In the genomic region with DNA sequence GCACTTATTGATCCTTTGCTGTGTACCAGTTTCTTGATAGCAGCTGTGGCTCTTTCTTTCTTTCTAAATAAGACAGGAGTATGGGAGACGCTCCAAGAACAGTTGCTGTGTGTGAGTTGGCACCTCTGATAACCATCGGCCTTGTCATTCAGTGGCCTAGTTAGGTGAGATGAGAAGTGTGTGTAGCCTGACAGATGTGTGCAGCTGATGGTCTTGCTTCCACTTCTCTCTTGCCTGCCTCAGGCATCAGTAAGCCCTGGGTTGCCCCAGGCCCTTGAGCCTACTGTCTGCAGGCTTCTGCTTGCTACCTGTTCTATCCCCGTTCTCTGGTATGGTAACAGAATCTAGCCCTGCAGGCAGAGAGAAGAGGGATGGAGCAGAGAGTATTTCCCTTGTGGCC, we compare ENCODE assay signal across 21 mouse cellular contexts. TPM values are rescaled to one million over a fixed set of nuclear protein-coding genes. Genes with fewer than 3 reads are reported as not detected.
DNase-seq lines count a peak whose midpoint lies in the region; ATAC-seq and TF ChIP-seq lines count a peak whose summit lies in the region.
"Had no signal": no experiment of that assay in that cellular context is flagged by ENCODE, and none has a peak within 500 bp of the region (broad histone marks: within the 10 kb centered on the region; RNA-seq: fewer than 3 reads in every experiment).

No protein-coding gene starts in this region.

- intact Hi-C loops in gastrocnemius, adult 2 months (cut with DNase I), result no loop called here

- peak overlapping the region; percentile 74 for H3K27ac ChIP-seq in gastrocnemius, adult 2 months
- H3K27ac ChIP-seq in lung, embryonic 15.5 days, result peak overlapping the region; percentile 87
- peak overlapping the region; percentile 80 for H3K27ac ChIP-seq in embryonic facial prominence, embryonic 15.5 days (replicated peaks)
- no peak overlapping the region for H3K27ac ChIP-seq in hindbrain, embryonic 16.5 days (ENCODE audit: low read depth, low read length)

- no peak for DNase-seq in gastrocnemius, adult 2 months
- DNase-seq in gastrocnemius, adult 18-20 months (ENCODE audit: low spot score), result no peak
- DNase-seq in lung, adult 18-20 months, result no peak
- DNase-seq in lung, postnatal 36 days, result peak; percentile 59
- DNase-seq in cerebellum, adult 11-12 months, result no peak
- DNase-seq: adrenal gland, postnatal 10 days; cerebellum, adult 9-11 months; gastrocnemius, postnatal 10 days; heart, adult 18-20 months; kidney, adult 9 months; kidney, postnatal 4 days; layer of hippocampus, adult 9-11 months; liver; thymus, postnatal 36 days had no signal

- no peak overlapping the region for H3K4me2 ChIP-seq in lung, embryonic 15.5 days
- no peak overlapping the region for H3K4me2 ChIP-seq in embryonic facial prominence, embryonic 15.5 days (replicated peaks)
- no peak overlapping the region for H3K4me2 ChIP-seq in hindbrain, embryonic 16.5 days (ENCODE audit: low read length)
- H3K4me2 ChIP-seq: hindbrain, embryonic 13.5 days had no signal

- peaks cover 25% of the 10 kb centered on the region for H3K36me3 ChIP-seq in lung, embryonic 15.5 days
- peaks cover 33% of the 10 kb centered on the region for H3K36me3 ChIP-seq in embryonic facial prominence, embryonic 15.5 days
- H3K36me3 ChIP-seq in hindbrain, embryonic 16.5 days (ENCODE audit: control insufficient read depth, insufficient read depth, low read length), result peaks cover 10% of the 10 kb centered on the region; the same call in 1 of the 2 replicates

- no peak for ATAC-seq in lung, embryonic 15.5 days (ENCODE audit: borderline replicate concordance, extremely low read depth, low FRiP score, low TSS enrichment)
- no peak for ATAC-seq in embryonic facial prominence, embryonic 15.5 days (ENCODE audit: insufficient number of reproducible peaks, low FRiP score, low TSS enrichment, low read depth)
- no peak for ATAC-seq in hindbrain, embryonic 16.5 days
- ATAC-seq: activated CD4-positive, CD25-positive, alpha-beta regulatory T cell, adult 4 months; CD4-positive, CD25-positive, alpha-beta regulatory T cell, adult 4 months had no signal

- H3K27me3 ChIP-seq in lung, embryonic 15.5 days, result no peaks in the 10 kb centered on the region
- no peaks in the 10 kb centered on the region for H3K27me3 ChIP-seq in embryonic facial prominence, embryonic 15.5 days
- no peaks in the 10 kb centered on the region for H3K27me3 ChIP-seq in hindbrain, embryonic 16.5 days (replicated peaks; ENCODE audit: control insufficient read depth, insufficient read depth, low read length)
- H3K27me3 ChIP-seq: hindbrain, embryonic 13.5 days; megakaryocyte, embryonic 14.5 days had no signal

- WGBS in lung, embryonic 15.5 days, result 63% methylated on average over 3 of the region's 3 CpGs
- WGBS in embryonic facial prominence, embryonic 15.5 days, result 70% methylated on average over 3 of the region's 3 CpGs
- 92% methylated on average over 3 of the region's 3 CpGs for WGBS in hindbrain, embryonic 16.5 days

- H3K9ac ChIP-seq in lung, embryonic 15.5 days, result no peak overlapping the region
- H3K9ac ChIP-seq in embryonic facial prominence, embryonic 15.5 days, result no peak overlapping the region
- H3K9ac ChIP-seq in hindbrain, embryonic 16.5 days (ENCODE audit: low read depth, low read length), result no peak overlapping the region
- H3K9ac ChIP-seq: hindbrain, embryonic 13.5 days had no signal

- TF ChIP-seq CTCF in gastrocnemius, adult 2 months (IDR thresholded peaks at IDR 0.05), result no peak

- no peak overlapping the region for H3K4me3 ChIP-seq in gastrocnemius, adult 2 months
- H3K4me3 ChIP-seq in lung, embryonic 15.5 days, result no peak overlapping the region
- no peak overlapping the region for H3K4me3 ChIP-seq in embryonic facial prominence, embryonic 15.5 days (replicated peaks)
- H3K4me3 ChIP-seq in hindbrain, embryonic 16.5 days (ENCODE audit: low read length), result no peak overlapping the region
- H3K4me3 ChIP-seq: hindbrain, embryonic 13.5 days; megakaryocyte, embryonic 14.5 days had no signal

- H3K9me3 ChIP-seq in lung, embryonic 15.5 days, result no peaks in the 10 kb centered on the region
- no peaks in the 10 kb centered on the region for H3K9me3 ChIP-seq in embryonic facial prominence, embryonic 15.5 days (replicated peaks)
- no peaks in the 10 kb centered on the region for H3K9me3 ChIP-seq in hindbrain, embryonic 16.5 days (ENCODE audit: control insufficient read depth, low read length)
- H3K9me3 ChIP-seq: hindbrain, embryonic 13.5 days; megakaryocyte, embryonic 14.5 days had no signal

- H3K4me1 ChIP-seq in lung, embryonic 15.5 days, result peaks cover 60% of the 10 kb centered on the region
- peaks cover 44% of the 10 kb centered on the region for H3K4me1 ChIP-seq in embryonic facial prominence, embryonic 15.5 days
- H3K4me1 ChIP-seq in hindbrain, embryonic 16.5 days (ENCODE audit: control insufficient read depth, insufficient read depth, low read depth, low read length), result peaks cover under 1% of the 10 kb centered on the region; the same call in 1 of the 2 replicates

RNA-seq across cellular contexts. Expression of a gene that starts 6.1 kb away (rescaled TPM):
- total RNA-seq in gastrocnemius, adult 2 months (2021), result 100 to 1,000 TPM in 1 of 2 experiments, 10 to 100 TPM in 1; 84.2 to 104 TPM
- total RNA-seq in gastrocnemius, adult 18-20 months (2021), result 10 to 100 TPM; 86.2 to 99.1 TPM
- polyA plus RNA-seq in lung, embryonic 15.5 days (2015; fragmentation: Nextera tagmentation; extraction: Ambion mirVana), result 143 TPM in 2 replicates
- 124 and 134 TPM in 2 replicates for polyA plus RNA-seq in embryonic facial prominence, embryonic 15.5 days (2015; fragmentation: Nextera tagmentation; extraction: Ambion mirVana)
- 152 and 163 TPM in 2 replicates for polyA plus RNA-seq in hindbrain, embryonic 16.5 days (2015; fragmentation: Nextera tagmentation; extraction: Ambion mirVana)

RNA-seq across cellular contexts. Expression of a gene that starts 27.1 kb away (rescaled TPM):
- total RNA-seq in gastrocnemius, adult 2 months (2021), result under 1 TPM; 0.47 to 0.61 TPM
- total RNA-seq in gastrocnemius, adult 18-20 months (2021), result under 1 TPM; 0.47 to 0.57 TPM
- polyA plus RNA-seq in lung, embryonic 15.5 days (2015; fragmentation: Nextera tagmentation; extraction: Ambion mirVana), result 17.0 and 19.4 TPM in 2 replicates
- 22.7 and 37.1 TPM in 2 replicates for polyA plus RNA-seq in embryonic facial prominence, embryonic 15.5 days (2015; fragmentation: Nextera tagmentation; extraction: Ambion mirVana)
- polyA plus RNA-seq in hindbrain, embryonic 16.5 days (2015; fragmentation: Nextera tagmentation; extraction: Ambion mirVana), result 54.8 and 62.7 TPM in 2 replicates

RNA-seq across cellular contexts. Expression of a gene that starts 36.5 kb away (rescaled TPM):
- total RNA-seq in gastrocnemius, adult 2 months (2021), result 10 to 100 TPM; 20.8 to 25.1 TPM
- 10 to 100 TPM; 16.6 to 19.3 TPM for total RNA-seq in gastrocnemius, adult 18-20 months (2021)
- 50.3 and 51.8 TPM in 2 replicates for polyA plus RNA-seq in lung, embryonic 15.5 days (2015; fragmentation: Nextera tagmentation; extraction: Ambion mirVana)
- 31.8 and 35.1 TPM in 2 replicates for polyA plus RNA-seq in embryonic facial prominence, embryonic 15.5 days (2015; fragmentation: Nextera tagmentation; extraction: Ambion mirVana)
- 22.1 and 23.0 TPM in 2 replicates for polyA plus RNA-seq in hindbrain, embryonic 16.5 days (2015; fragmentation: Nextera tagmentation; extraction: Ambion mirVana)

RNA-seq across cellular contexts. Expression of a gene that starts 44.0 kb away (rescaled TPM):
- total RNA-seq in gastrocnemius, adult 2 months (2021), result 10 to 100 TPM; 52.7 to 55.2 TPM
- total RNA-seq in gastrocnemius, adult 18-20 months (2021), result 10 to 100 TPM; 41.0 to 41.4 TPM
- 40.5 and 50.9 TPM in 2 replicates for polyA plus RNA-seq in lung, embryonic 15.5 days (2015; fragmentation: Nextera tagmentation; extraction: Ambion mirVana)
- polyA plus RNA-seq in embryonic facial prominence, embryonic 15.5 days (2015; fragmentation: Nextera tagmentation; extraction: Ambion mirVana), result 43.3 and 45.4 TPM in 2 replicates
- polyA plus RNA-seq in hindbrain, embryonic 16.5 days (2015; fragmentation: Nextera tagmentation; extraction: Ambion mirVana), result 39.6 and 41.0 TPM in 2 replicates
